Mouse (Mus musculus) NIH3T3 (cell line): ENCODE measurements at regions not wholly inside any gene's neighbourhood (a gene's known extent, or its start where the extent isn't known, plus 50 kb on each side); places are given as distances from the start of the nearest gene placed in this dataset.

Experiments used
- DNase-seq: peaks from one replicate; pipeline ENCODE4 v3.0.0-alpha.2; 2012; ENCODE audit warnings: low read depth

- DNase-seq = peak; percentile 1
Measured at GRCm38 (mm10) chr13:101216897-101217480, 383.8 kb upstream of the Slc30a5 start.

- DNase-seq = no peak
Measured at GRCm38 (mm10) chr13:101216421-101216820, 383.2 kb upstream of the Slc30a5 start.

GRCm38 (mm10) chr13:101215792-101216221 lies 382.6 kb upstream of the Slc30a5 start:
- DNase-seq = no peak

- DNase-seq = no peak
Measured at GRCm38 (mm10) chr13:101215131-101215641, 382.0 kb upstream of the Slc30a5 start.

- no peak for DNase-seq
Measured at GRCm38 (mm10) chr13:101214094-101214493, 380.9 kb upstream of the Slc30a5 start.

GRCm38 (mm10) chr13:101213121-101213916 lies 380.1 kb upstream of the Slc30a5 start:
- no peak for DNase-seq

GRCm38 (mm10) chr13:101212341-101212895 lies 379.2 kb upstream of the Slc30a5 start:
- no peak for DNase-seq

- no peak for DNase-seq
Measured at GRCm38 (mm10) chr13:101208788-101209187, 375.6 kb upstream of the Slc30a5 start.

- DNase-seq = no peak
Measured at GRCm38 (mm10) chr13:101203463-101203862, 370.2 kb upstream of the Slc30a5 start.

GRCm38 (mm10) chr13:101202565-101203313 lies 369.5 kb upstream of the Slc30a5 start:
- DNase-seq = no peak

- DNase-seq = no peak
Measured at GRCm38 (mm10) chr13:101190249-101190830, 357.1 kb upstream of the Slc30a5 start.

- no peak for DNase-seq
Measured at GRCm38 (mm10) chr13:101182387-101182786, 349.2 kb upstream of the Slc30a5 start.

GRCm38 (mm10) chr13:101175017-101175689 lies 341.9 kb upstream of the Slc30a5 start:
- DNase-seq = no peak

- peak; percentile 24 for DNase-seq
Measured at GRCm38 (mm10) chr13:101161768-101162167, 328.5 kb upstream of the Slc30a5 start.

GRCm38 (mm10) chr13:101159878-101160277 lies 326.7 kb upstream of the Slc30a5 start:
- DNase-seq = no peak

- DNase-seq = no peak
Measured at GRCm38 (mm10) chr13:101153760-101154159, 320.5 kb upstream of the Slc30a5 start.

- no peak for DNase-seq
Measured at GRCm38 (mm10) chr13:101142761-101143160, 309.5 kb upstream of the Slc30a5 start.

GRCm38 (mm10) chr13:101142104-101142735 lies 309.0 kb upstream of the Slc30a5 start:
- no peak for DNase-seq

- DNase-seq = no peak
Measured at GRCm38 (mm10) chr13:101129466-101129865, 296.2 kb upstream of the Slc30a5 start.

- DNase-seq = peak; percentile 1
Measured at GRCm38 (mm10) chr13:101127808-101128207, 294.6 kb upstream of the Slc30a5 start.

GRCm38 (mm10) chr13:101127262-101127661 lies 294.0 kb upstream of the Slc30a5 start:
- DNase-seq = no peak
